Mouse (Mus musculus): ENCODE results near the gene Ncln.
A peak's percentile ranks its signal among the peaks of the same experiment; 100 is the strongest.
"Not testable (repeated sequence)": the region's sequence is repeated elsewhere in the genome, so short reads cannot be mapped to it uniquely, and the experiment has no call there.

Ncln gene

DNA sequence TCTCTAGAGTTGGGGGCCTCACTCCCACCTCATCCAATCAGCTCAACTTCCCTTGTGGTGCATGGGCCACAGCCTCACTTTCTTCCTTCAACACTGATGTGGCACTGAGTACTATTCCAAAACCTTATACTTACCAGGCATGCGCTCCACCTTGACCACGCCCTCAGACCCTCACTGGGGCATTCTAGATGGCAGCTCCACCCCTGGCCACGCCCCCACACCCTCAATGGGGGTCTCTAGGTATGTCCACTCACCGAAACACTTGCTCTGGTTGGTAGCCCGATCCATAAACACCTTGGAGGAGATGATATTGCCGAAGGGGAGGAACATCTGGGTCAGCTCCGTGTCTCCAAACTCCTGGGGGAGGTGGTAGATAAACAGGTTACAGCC, 33.8 kb downstream of the Ncln start:
- DNase-seq (ENCODE audit: low read depth, low spot score), result no peak

DNA sequence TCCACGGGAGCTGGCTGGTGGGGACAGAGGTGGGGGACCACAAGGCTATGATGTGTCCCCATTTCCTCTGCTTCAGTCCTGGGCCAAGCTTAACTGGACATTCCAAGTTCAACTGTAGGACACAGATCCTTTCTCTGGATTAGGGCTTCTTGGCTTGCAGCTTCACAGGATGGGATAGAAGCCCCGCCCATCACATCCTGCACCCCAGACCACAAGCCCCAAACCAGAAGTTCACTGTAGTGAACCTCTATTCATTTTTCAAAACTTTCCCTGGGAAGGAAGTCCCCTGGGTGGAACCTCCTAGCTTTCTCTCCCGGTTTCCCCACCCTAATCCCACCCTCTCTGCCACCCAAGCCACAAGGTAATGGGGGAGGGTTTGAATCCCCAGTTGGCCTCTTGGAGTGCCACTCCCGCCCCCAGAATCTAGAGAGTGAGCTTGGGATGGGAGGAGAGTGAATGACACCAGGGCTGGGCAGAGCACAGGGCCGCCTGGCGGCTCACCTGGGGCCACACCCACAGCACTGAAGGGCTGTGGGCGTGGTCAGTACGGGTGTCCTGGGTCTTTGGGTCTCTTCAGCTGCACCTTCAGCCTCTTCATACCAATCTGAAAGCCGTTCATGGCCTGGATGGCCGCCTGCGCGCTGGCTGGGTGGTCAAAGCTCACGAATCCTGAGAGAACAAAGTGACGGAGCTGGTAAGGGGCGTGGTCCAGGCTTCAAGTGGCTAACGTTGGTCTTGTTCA, 34.3 kb downstream of the Ncln start:
- DNase-seq (ENCODE audit: low read depth, low spot score), result peak; percentile 57

DNA sequence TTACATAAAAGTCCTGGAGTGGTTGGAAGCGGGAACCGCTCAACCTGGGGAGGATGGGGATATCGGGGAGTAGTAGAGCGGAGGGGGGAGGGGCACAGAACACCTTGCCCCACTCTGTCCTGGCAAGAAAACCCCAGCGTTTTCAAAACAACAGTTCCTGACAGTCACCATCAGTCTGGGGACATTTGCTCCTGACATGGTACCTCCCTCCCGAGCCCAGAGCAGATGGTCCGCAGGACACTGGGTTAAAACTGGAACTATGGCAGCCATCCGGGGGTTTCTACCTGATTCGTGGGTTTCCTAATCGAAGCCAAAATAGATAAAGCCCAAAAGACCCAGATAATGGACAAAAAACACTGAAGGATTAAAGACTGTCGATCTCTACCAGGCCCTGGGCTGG, 35.2 kb downstream of the Ncln start:
- no peak for DNase-seq (ENCODE audit: low read depth, low spot score)

DNA sequence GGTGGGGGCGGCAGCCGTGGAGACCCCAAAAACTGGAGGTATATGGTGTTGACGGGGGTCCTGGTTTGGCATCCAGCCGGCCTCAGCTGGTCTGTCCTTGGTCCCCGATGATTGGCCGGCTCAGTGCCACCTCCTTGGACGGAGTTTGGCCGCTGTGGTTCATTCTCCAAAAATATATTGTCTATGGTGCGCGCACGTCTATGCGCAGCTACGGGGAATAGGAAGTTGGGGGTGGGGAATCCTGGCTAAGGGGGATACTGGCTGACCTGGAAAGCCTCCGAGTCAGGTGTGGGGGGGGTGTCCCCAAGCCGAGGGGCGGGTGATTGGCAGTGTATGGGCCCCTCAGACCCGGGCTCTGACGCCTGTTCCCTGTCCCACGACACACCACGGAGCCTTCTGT, 35.7 kb downstream of the Ncln start:
- DNase-seq (ENCODE audit: low read depth, low spot score), result no peak

DNA sequence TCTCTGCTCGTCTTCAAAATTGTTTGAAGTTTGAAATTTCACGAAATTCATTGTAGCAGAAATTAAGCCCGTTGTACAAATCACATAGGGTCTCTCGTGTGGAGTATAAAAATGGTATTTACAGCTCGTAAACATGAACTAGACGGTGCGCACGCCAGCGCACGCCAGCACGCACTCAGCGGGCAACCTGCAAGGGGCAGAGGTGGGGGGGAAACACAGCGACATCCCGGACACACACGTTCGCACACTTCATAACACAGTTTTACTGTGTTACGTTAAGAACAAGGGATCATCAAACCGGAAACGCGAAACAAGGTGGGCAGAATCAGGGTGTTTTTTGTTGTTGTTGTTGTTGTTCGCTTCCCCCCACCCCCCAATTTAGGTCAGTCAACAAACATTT, 36.8 kb downstream of the Ncln start:
- no peak for DNase-seq (ENCODE audit: low read depth, low spot score)

DNA sequence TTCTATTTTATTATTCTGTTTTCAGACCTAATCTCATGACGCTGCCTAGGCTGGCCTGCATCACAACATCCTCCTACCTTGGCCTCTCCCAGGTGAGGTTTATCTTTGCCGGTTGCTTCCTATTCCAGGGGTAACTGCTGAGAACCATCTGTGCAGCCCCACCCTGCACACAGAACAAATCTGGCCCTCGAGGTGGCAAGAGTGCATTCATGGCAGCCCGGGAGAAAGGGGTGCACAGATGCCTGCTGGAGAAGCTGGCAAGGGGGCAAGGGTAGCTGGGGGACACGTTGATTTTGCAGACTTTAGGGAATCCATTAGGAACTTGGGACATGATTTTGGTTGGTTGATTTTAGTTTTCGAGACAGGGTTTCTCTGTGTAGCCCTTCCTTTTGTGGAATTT, 37.9 kb downstream of the Ncln start:
- DNase-seq (ENCODE audit: low read depth, low spot score), result no peak

DNA sequence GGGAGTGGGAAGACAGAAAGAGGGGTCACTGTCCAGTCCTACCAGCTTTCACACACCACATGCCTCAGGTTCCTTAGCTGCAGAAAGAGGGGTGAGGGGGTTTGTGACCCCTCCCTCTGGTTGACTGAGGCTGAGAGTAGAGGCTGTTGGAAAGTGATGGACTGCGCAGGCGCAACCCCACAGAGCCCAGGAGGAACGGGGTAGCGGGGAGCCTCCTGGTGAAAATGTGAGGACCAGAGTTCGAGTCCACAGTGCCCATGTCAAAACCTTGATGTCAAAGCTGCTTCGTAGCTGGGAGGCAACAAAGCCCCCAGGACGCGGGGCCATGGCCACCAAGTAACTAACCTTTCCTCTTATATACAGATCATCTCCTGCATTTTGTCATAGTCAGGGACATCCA, 38.6 kb downstream of the Ncln start:
- DNase-seq (ENCODE audit: low read depth, low spot score), result no peak

DNA sequence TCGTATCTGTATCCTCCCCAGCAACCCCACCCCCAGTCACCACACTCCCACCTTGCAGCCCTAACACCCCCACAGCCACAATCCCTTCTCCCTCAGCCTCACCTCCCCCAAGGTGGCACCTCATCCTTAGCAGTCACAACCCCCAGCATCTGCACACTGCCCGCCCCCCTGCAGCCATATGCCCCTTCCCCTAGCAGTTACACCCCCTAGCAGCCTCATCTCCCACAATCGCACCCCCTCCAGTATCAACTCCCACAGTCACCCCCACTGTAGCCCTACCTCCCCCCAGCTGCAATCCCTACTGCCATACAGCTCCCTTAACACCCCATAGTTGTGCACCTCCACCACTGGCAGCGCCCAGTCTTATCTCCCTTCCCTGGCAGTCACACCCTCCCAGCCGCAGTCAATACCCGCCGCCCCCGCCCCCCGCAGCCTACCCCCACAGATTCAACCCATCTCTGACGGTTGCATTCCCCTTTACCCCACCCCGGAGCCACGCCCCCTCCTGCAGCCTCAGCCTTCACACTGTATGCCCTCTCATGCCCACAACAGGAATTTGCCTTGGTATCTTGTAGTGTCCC, 39.1 kb downstream of the Ncln start:
- DNase-seq (ENCODE audit: low read depth, low spot score), result no peak

DNA sequence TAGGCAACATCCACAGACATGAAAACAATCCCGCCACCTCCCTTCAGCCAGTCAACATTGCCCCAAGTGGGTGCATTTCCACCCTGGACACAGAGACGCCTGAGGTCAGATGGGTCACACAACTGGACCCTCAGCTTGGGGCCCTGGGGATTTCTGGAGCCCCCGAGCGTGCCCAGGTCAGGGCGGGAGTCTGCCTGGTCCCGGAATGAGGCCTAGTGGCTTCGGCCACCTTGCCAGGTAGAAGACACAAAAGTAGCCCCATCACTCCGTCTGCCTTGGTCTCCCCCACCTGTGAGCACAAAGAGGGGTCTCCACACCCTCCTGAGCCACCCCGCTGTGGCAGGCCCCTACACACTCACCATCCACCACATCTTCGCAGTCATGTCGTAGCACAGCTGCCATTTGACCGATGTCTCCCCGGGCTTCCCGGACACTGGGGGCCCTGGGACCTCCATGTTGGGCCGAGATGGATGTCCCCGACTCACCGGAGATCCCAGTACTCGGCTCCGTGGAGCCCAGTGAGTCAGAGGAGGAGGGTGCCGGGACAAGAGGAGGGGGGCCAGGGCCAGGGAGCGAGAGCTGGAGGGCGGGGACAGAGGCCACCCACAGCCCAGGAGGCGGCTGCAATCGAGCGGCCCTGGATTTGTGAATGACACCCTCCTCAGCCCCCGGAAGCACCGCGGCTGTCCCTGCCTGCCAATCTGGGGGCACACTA, 40.9 kb downstream of the Ncln start, which contains the start of gene Nfic:
TSS of gene Nfic (minus strand) at position 455 of the 715 bp plus-strand sequence.
- no peak for DNase-seq (ENCODE audit: low read depth, low spot score)

DNA sequence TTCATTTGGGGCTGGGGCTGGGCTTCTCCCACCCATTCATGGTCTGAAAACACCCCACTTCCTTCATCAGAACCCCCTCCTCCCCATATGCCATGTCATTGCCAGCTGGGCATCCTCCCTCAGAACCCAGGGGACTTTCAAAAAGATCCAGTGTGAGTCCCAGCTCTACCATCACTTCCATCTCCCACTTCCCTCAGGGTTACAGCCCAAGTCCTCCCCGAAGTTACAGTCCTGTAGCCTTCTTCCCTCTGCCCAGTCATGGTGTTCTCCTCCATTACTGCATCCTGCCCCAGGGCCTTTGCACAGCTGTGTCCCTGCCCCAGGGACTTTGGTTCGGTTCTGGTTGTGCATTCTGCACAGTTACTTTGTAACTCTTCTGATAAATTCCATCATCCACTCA, 42.1 kb downstream of the Ncln start:
- no peak for DNase-seq (ENCODE audit: low read depth, low spot score)

DNA sequence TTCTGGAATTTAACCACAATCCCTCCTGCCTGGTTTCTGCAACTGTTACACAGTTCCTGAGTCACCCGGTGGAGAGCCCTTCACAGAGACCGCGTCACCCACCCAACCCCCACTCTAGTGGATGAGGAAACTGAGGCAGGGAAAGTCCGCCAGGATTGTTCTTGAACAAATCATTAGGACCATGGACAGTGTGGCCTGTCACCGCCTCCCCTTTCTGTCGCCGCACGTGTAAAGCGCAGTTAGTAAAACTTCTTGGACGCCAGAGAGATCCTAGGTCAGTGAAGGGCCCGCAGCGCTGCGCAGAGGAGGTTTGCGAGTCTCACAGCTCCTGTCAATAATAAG, 43.3 kb downstream of the Ncln start:
- DNase-seq (ENCODE audit: low read depth, low spot score), result no peak

DNA sequence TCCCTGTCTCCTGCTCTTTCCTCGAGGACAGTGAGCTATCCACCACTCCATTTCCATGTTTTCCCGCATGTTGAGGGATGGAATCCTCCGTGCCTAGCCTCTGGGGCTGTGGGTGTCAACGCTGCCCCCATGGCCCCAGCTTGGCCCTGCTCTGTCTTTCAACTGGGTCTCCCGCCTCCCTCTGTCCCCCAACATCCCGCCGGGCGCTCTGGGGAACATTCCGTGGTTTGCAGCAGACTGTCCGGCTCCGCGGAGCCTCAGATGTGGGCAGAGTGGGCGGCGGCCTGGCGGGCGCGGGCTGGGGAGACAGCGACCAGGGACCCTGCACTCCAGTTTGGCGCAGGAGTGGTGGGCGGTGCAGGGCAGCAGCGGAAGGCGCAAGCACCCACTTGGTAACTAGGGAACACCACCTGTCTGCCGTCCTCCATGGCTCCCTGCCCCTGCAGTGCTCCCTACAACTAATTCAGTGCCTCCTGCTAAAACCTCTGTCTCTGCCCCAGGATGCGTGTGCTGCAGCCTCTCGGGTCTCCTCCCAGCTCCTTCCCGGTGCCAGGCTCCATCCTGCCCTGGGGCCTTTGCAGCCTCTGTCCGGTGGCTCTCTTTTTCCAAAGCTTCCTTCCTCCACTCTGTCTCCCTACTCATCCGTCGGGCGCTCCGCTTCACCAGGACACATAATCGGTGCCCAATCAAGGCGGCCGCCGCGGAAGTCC, 43.8 kb downstream of the Ncln start:
- no peak for DNase-seq (ENCODE audit: low read depth, low spot score)

DNA sequence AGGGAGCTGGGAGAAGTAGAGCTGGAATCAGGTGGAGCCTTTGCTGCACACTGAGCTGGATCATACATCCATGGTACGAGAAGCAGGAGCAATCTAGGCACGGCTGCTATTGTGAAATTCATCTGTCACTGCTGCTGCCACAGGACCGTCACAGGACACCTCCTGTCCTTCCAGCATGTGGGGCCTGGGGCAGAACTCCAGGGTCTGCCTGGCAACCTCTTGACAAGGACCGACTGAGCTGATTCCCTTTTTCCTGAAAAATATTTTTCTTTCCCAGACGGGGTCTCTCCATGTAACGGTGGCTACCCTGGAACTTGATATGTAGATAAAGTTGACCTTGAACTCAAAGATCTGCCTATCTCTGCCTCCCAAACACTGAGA, 44.8 kb downstream of the Ncln start:
- DNase-seq (ENCODE audit: low read depth, low spot score), result no peak

DNA sequence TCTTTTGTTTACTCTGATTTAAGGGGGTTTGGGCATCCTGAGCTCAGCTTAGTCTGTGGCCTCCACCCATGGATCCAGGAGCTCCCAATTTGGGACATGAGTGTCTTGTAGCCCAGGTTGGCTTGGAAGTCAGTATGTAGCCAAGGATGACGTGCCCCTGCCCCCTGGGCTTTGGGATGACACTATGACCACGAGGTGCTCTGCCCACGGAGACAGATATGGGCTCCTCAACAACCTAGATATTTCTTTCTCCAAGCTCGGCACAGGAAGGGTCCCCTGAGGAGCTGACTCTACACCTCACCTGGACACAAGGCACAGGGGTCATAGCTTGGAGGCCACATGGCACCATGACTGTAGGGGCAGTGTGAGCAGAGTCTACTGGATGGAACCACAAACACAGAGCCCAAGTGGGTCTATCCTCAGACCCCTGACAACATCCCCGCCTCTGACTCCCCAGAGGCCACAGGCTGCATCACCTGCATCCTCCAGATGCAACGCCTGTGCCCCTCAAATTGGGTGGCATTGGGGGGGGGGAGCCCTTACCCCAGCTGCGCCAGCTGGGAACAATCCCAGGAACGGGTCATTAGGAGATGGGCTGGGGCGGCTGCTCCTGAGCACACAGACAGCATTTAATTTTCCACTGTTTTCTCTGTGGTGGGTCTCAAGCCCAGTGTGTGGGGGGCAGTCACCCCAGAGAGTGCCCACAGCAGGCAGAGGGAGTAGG, 45.4 kb downstream of the Ncln start:
- DNase-seq (ENCODE audit: low read depth, low spot score), result no peak

DNA sequence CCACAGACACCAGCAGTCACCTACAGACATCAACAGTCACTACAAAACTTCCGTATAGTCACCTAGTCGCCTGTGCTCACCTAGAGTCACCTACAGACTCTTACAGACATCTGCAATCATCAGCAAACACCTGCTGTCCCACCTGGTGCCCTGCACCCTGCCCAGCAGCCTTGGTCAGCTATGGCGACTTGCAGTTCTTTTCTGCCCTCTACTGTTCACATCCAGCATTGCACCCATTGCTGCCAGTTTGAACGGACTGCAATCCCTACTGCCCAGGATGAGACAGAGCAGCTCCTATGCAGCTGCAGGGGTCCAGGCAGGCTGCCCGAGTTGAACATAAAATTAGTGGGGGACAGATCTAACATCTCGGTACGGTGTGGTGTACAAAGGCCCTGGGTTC, 46.1 kb downstream of the Ncln start:
- DNase-seq (ENCODE audit: low read depth, low spot score), result peak; percentile 84

DNA sequence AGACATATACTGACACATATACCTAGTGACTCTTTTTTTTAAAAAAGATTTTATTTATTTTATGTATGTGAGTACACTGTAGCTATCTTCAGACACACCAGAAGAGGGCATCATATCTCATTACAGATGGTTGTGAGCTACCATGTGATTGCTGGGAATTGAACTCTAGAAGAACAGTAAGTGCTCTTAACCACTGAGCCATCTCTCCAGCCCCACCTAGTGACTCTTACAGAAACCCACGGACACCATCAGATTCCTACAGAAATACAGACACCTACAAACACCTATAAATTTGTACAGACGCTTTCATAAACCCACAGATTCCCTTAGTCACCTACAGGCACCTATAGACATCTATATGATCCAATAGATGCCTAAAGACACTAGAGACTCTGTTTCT, 50.7 kb downstream of the Ncln start:
- not testable (repeated sequence) for DNase-seq (ENCODE audit: low read depth, low spot score)

DNA sequence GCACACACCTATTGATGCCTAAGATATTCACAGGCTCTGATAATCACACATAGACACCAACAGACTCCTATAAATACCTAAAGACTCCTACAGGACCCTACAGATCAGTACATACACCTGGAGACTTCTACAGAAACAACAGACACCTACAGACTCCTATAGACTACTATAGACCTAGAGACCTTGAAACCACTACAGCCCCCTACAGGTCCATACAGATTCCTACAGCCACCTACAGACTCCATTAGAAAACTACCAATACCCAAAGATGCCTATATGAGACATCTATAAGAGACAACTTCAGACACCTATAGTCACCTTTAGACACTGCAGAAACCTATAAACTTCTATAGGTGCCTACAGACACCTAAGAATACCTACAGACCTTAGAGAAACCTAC, 55.2 kb downstream of the Ncln start:
- no peak for DNase-seq (ENCODE audit: low read depth, low spot score)
